Mouse (Mus musculus) MN1 (cell line): ENCODE measurements around the gene Gbf1.
"Not testable (repeated sequence)": the region's sequence is repeated elsewhere in the genome, so short reads cannot be mapped to it uniquely, and the experiment has no call there.

Experiments
- DNase-seq: peaks from one replicate; pipeline ENCODE4 v3.0.0-alpha.2; 2016; ENCODE audit warnings: low spot score

The Gbf1 gene

GRCm38 (mm10) chr19:46152127-46152803 is at the start of gene Gbf1:
Gbf1 (plus strand) TSS chr19:46152509.
- DNase-seq, result peak; percentile 98

- no peak for DNase-seq
Measured at GRCm38 (mm10) chr19:46103437-46104186, 48.7 kb upstream of the Gbf1 start.

GRCm38 (mm10) chr19:46104187-46104557 is 48.1 kb upstream of the Gbf1 start:
- no peak for DNase-seq

GRCm38 (mm10) chr19:46110214-46110613 is 42.1 kb upstream of the Gbf1 start:
- DNase-seq, result no peak

GRCm38 (mm10) chr19:46110781-46111180 is 41.5 kb upstream of the Gbf1 start:
- DNase-seq, result no peak

GRCm38 (mm10) chr19:46114617-46115016 is 37.7 kb upstream of the Gbf1 start:
- no peak for DNase-seq

GRCm38 (mm10) chr19:46119458-46119857 is 32.9 kb upstream of the Gbf1 start:
- DNase-seq, result no peak

GRCm38 (mm10) chr19:46120872-46121271 is 31.4 kb upstream of the Gbf1 start:
- DNase-seq, result no peak

- DNase-seq, result no peak
Measured at GRCm38 (mm10) chr19:46123876-46124275, 28.4 kb upstream of the Gbf1 start.

GRCm38 (mm10) chr19:46124651-46125050 is 27.7 kb upstream of the Gbf1 start:
- no peak for DNase-seq

- DNase-seq, result no peak
Measured at GRCm38 (mm10) chr19:46126301-46126700, 26.0 kb upstream of the Gbf1 start.

GRCm38 (mm10) chr19:46129737-46130136 is 22.6 kb upstream of the Gbf1 start:
- not testable (repeated sequence) for DNase-seq

- no peak for DNase-seq
Measured at GRCm38 (mm10) chr19:46131283-46131682, 21.0 kb upstream of the Gbf1 start.

GRCm38 (mm10) chr19:46131694-46132525 is 20.4 kb upstream of the Gbf1 start, which contains the start of gene Elovl3:
Elovl3 (plus strand) TSS chr19:46131897.
- peak; percentile 49 for DNase-seq

GRCm38 (mm10) chr19:46132577-46132976 is 19.7 kb upstream of the Gbf1 start:
- DNase-seq, result no peak

GRCm38 (mm10) chr19:46135297-46135696 is 17.0 kb upstream of the Gbf1 start:
- peak; percentile 88 for DNase-seq

- DNase-seq, result peak; percentile 65
Measured at GRCm38 (mm10) chr19:46135789-46136638, 16.3 kb upstream of the Gbf1 start.

- peak; percentile 79 for DNase-seq
Measured at GRCm38 (mm10) chr19:46136639-46137580, 15.4 kb upstream of the Gbf1 start.

GRCm38 (mm10) chr19:46140324-46140723 is 12.0 kb upstream of the Gbf1 start:
- no peak for DNase-seq

GRCm38 (mm10) chr19:46141091-46141490 is 11.2 kb upstream of the Gbf1 start:
- no peak for DNase-seq
